Mouse (Mus musculus) yolk sac, embryonic 10.5 days (tissue): ENCODE results near the gene Tnpo2.
"Not testable (repeated sequence)": the region's sequence is repeated elsewhere in the genome, so short reads cannot be mapped to it uniquely, and the experiment has no call there.

ENCODE experiments used
- DNase-seq: peaks from one replicate; pipeline ENCODE4 v3.0.0-alpha.2; 2017; ENCODE audit warnings: low spot score

Gene Tnpo2

DNA sequence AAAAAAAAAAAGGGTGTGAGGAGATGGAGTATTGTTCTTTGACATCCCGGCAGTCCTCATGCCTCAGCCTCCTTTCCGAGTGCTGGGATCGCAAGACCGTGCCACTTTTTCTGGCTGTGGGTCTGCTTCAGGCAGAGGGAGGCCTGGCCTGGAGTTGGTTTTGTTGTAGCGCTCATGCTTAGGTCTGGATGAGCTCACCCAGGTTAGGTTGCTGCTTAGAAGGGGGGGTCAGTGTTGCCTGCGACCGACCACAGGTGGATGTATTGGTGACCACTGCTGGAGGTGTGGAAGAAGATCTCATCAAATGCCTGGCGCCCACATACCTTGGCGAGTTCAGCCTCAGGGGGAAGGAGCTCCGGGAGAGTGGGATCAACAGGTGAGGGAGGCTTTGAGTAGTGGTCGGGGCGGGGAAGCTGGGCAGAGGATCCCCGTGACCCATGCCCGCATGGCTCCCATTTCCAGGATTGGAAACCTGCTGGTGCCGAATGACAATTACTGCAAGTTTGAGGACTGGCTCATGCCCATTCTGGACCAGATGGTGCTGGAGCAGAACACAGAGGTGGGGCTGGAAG is 36.4 kb downstream of the Tnpo2 start:
- no peak for DNase-seq

- DNase-seq = no peak
Measured at GRCm38 (mm10) chr8:85074167-85074566, 37.5 kb downstream of the Tnpo2 start.

GRCm38 (mm10) chr8:85074617-85075016 is 37.9 kb downstream of the Tnpo2 start:
- DNase-seq = no peak

GRCm38 (mm10) chr8:85076001-85076400 is 39.3 kb downstream of the Tnpo2 start:
- no peak for DNase-seq

DNA sequence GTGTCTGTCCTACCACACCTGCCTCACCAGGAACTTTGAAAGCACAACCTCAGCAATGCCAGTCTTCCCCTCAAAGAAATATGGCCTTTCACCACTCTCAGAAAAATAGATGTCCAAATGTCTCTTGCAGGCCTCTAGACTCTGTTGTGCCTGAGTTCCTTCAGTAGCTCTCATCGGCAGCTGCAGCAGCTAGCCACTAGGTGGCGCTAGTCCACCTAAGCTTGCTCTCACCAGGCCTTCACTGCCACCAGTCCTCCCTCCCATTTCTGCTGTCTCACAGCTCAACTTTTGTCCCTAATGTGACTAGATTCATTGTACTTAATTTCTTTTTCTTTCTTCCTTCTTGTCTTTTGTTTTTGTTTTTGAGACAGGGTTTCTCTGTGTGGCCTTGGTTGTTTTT is 40.3 kb downstream of the Tnpo2 start:
- DNase-seq = peak; percentile 66

DNA sequence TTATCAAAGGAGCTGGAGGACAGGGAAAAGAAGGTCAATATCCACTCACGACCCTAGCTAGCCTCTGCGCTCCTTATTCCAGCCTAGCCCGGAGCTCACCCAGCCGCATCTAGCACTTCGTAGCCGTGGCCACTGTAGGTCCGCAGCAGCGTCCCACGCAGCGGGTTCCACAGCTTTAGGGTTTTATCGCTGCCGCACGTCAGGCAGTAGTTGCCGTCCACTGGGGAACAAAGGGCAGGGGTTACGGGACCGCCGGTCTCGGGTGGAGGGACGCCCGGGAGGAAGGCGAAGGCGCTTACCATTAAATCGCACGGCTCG is 43.5 kb downstream of the Tnpo2 start:
- DNase-seq = no peak

- peak; percentile 76 for DNase-seq
Measured at GRCm38 (mm10) chr8:85080532-85081215, 44.0 kb downstream of the Tnpo2 start, which contains the start of gene Wdr83os. TSS of gene Wdr83os (plus strand) at chr8:85080740.

- peak; percentile 82 for DNase-seq
Measured at GRCm38 (mm10) chr8:85081216-85081555, 44.5 kb downstream of the Tnpo2 start, which contains the start of gene Wdr83. TSS of gene Wdr83 (minus strand) at chr8:85081306.

GRCm38 (mm10) chr8:85082169-85082568 is 45.5 kb downstream of the Tnpo2 start:
- DNase-seq = not testable (repeated sequence)

DNA sequence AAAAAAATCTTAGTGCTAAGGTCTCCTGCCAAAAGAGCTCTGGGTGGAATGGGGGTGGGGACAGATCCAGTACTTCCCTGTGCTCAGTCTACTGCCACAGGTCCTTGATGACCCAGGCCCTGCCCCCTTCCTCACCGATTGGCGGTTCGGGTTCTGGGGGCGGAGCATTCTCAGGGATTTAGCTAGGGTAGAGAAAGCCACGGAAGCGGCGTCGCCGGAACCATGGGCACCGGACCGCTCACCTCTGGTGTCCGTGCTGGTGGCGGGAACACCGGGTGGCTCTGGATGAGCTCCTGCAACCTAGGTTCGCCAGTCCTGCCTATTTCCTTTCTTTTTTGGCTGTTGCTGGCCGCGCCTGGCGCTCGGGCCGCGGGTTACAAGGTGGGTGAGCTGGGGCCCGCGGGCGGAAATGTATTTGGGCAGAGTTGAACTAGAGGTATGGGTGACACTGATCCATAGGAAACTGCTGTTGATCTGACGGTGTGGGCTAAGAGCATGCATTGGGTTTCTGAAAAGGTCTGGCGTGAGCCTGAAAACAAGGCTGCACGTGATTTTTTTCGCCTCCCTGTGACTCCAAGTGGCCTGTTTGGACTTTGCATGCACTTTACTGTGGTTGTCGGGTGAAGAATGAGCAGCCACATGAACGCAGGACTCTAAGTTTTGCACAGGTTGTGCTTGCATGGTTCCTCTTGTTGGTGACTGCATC is 46.5 kb downstream of the Tnpo2 start, which contains the start of gene Man2b1:
Man2b1 (plus strand) TSS at position 163 of the 706 bp plus-strand sequence.
- peak; percentile 81 for DNase-seq

- DNase-seq = no peak
Measured at GRCm38 (mm10) chr8:85084633-85085032, 47.9 kb downstream of the Tnpo2 start.

- DNase-seq = no peak
Measured at GRCm38 (mm10) chr8:85086238-85086637, 49.5 kb downstream of the Tnpo2 start.

DNA sequence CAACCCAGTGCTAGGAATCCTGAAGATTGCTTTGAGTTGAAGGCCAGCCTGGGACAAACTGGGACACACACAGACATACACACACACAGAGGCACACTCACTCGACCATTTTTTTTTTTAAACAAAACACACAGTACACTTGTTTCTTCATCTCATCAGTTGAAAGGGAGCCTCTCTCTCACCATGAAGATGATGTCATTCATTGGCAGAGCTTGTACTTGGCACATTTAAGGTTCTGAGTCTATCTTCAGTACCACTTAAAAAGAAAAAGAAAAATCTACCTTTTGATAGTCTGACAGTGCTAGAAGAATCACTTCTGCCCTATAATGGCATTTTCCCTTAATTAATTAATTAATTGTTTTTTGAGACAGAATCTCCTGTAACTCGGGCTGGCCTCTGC is 52.1 kb downstream of the Tnpo2 start:
- no peak for DNase-seq

- DNase-seq = no peak
Measured at GRCm38 (mm10) chr8:85090856-85091255, 54.1 kb downstream of the Tnpo2 start.

DNA sequence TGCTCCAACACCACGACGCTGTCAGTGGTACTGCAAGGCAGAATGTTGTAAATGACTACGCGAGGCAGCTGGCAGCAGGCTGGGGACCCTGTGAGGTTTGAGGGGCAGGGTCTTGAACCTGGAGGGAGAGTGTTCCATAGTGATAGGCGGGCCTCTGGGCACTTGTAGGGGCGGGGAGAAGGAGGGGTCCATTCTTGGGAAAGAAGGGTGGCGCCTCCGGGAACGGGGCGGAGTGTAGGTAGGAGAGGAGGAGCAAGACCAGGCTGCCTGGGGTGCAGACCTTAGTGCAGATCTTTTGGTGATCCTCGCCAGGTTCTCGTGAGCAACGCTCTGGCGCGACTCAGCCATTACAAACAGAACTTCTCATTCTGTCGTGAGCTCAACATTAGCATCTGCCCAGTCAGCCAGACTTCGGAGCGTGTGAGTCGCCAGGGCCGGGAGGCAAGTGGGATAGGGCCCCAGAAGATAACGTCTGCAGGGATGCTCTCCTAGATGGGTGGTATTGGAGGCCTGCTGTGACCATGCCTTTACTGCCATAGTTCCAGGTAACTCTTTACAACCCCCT is 54.9 kb downstream of the Tnpo2 start:
- DNase-seq = no peak

DNA sequence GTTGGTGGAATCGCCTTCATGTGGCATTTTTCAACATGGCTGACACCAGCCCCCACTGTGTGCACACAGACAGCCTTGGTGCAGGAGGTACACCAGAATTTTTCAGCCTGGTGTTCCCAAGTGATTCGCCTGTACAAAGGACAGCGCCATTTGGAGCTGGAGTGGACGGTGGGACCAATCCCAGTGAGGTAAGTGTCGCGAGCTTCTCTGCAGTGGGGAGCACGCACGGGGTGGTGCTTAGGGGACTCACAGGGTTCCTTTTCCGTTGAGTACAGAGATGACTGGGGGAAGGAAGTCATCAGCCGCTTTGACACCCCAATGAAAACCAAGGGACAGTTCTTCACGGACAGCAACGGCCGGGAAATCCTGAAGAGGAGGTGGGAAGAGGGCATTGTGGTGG is 58.3 kb downstream of the Tnpo2 start:
- DNase-seq = no peak

DNA sequence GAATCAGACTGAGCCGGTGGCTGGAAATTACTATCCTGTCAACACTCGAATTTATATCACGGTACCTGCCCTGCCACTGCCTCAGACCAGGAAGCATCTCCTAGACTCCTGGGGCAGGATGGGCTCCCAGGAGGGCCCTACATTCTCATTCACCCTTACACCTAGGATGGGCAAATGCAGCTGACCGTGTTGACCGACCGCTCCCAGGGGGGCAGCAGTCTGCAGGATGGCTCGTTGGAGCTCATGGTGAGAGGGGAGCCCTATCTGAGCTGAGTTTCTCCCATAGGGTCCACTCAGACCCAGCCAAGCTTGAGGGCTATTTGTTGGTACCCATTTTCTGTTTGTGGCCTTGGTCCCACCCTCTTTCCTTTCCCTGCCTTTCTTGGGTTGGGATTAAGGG is 58.9 kb downstream of the Tnpo2 start:
- DNase-seq = no peak

- DNase-seq = no peak
Measured at GRCm38 (mm10) chr8:85096196-85096595, 59.5 kb downstream of the Tnpo2 start.

GRCm38 (mm10) chr8:85096850-85097249 is 60.1 kb downstream of the Tnpo2 start:
- no peak for DNase-seq

DNA sequence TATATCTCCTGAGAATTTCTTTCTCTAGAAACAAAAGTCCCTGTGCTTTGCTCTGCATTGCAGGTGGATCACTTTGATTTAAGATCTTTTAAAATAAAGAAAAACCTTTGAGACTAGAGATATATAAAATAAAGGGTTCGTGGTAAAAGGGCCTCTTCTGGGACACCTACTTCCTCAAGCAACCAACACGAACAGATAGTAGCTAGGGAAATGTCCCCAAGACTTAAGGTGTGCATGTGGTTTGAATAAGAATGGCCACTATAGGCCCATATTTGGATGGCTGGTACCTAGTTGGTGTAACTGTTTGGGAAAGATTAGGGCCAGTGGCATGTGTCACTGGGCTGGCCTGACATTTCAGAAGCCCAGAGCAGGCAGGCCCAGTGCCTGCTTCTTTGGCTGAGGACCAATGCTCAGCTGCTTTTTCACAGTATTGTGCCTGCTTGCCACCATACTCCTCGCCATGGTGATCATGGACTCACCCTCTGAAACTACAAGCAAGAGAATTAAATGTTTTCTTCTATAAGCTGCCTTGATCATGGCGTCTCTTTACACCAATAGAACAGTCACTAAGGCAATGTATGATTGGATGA is 63.5 kb downstream of the Tnpo2 start:
- DNase-seq = no peak
